Mouse (Mus musculus) liver, embryonic 15.5 days (tissue): ENCODE results near the gene 1700001C19Rik. TPM values are rescaled to one million over a fixed set of nuclear protein-coding genes. Genes with fewer than 3 reads are reported as not detected.

ENCODE experiments used
- ATAC-seq: fragments of 200-750 bp; cut with Nextera tagmentation; 2 replicates; pipeline ENCODE4 v1.8.0; 2017; ENCODE audit warnings: moderate number of reproducible peaks, mild to moderate bottlenecking, moderate library complexity; ENCODE audit not compliant: insufficient read depth
- H3K27ac ChIP-seq: fragments of 300-500 bp; sonication (generic); replicated peaks from 2 replicates; pipeline ENCODE4 v1.5.1; 2015; ENCODE audit warnings: mild to moderate bottlenecking, inconsistent platforms
- H3K27me3 ChIP-seq: fragments of 300-500 bp; sonication (generic); 2 replicates; pipeline ENCODE4 v1.6.1; 2015; ENCODE audit warnings: mild to moderate bottlenecking, inconsistent platforms
- H3K36me3 ChIP-seq: fragments of 300-500 bp; sonication (generic); replicated peaks from 2 replicates; pipeline ENCODE4 v1.6.1; 2015; ENCODE audit warnings: moderate library complexity, mild to moderate bottlenecking, inconsistent platforms
- H3K4me1 ChIP-seq: fragments of 300-500 bp; sonication (generic); replicated peaks from 2 replicates; pipeline ENCODE4 v1.6.1; 2015; ENCODE audit warnings: inconsistent platforms
- H3K4me2 ChIP-seq: fragments of 300-500 bp; sonication (generic); 2 replicates; pipeline ENCODE4 v1.6.1; 2015; ENCODE audit warnings: moderate library complexity, mild to moderate bottlenecking, inconsistent platforms
- H3K4me3 ChIP-seq: fragments of 300-500 bp; sonication (generic); replicated peaks from 2 replicates; pipeline ENCODE4 v1.5.1; 2015; ENCODE audit warnings: mild to moderate bottlenecking, inconsistent platforms
- H3K9ac ChIP-seq: fragments of 300-500 bp; sonication (generic); 2 replicates; pipeline ENCODE4 v1.6.1; 2015; ENCODE audit warnings: moderate library complexity, mild to moderate bottlenecking, inconsistent platforms
- H3K9me3 ChIP-seq: fragments of 300-500 bp; sonication (generic); replicated peaks from 2 replicates; pipeline ENCODE4 v1.6.1; 2016; ENCODE audit warnings: inconsistent platforms
- WGBS: fragments of 180-500 bp; shearing (Covaris S2); methylation state at CpG from one replicate; pipeline ENCODE4 v1.1.7; 2015; ENCODE audit warnings: mixed read lengths; ENCODE audit not compliant: insufficient replicate concordance; 5-methylcytosine and 5-hydroxymethylcytosine counted together
- polyA plus RNA-seq: library from polyadenylated mRNA; unstranded; fragments of >200 nt; fragmentation: Nextera tagmentation; extraction: Ambion mirVana; gene quantifications from 2 replicates; pipeline ENCODE4 v1.2.1, GENCODE M21; 2015

1700001C19Rik gene
- polyA plus RNA-seq, 1 experiment from 2014 or later, result 1.7 TPM

GRCm38 (mm10) chr17:47399091-47399490 lies 38.1 kb downstream of the 1700001C19Rik start:
- 64% methylated on average over 8 of the region's 8 CpGs for WGBS
- peaks cover 39% of the 10 kb centered on the region for H3K27me3 ChIP-seq
- ATAC-seq, result no peak
- H3K9ac ChIP-seq, result no peak overlapping the region
- no peak overlapping the region for H3K4me2 ChIP-seq
- peaks cover 16% of the 10 kb centered on the region for H3K4me1 ChIP-seq
- no peak overlapping the region for H3K27ac ChIP-seq
- no peaks in the 10 kb centered on the region for H3K9me3 ChIP-seq
- no peak overlapping the region for H3K4me3 ChIP-seq
- H3K36me3 ChIP-seq, result no peaks in the 10 kb centered on the region

- Histone ChIP-seq H3K9me3 (no peaks in the 10 kb centered on the region), H3K4me2 (peak overlapping the region; percentile 71), H3K4me3 (peak overlapping the region; percentile 49), H3K36me3 (no peaks in the 10 kb centered on the region), H3K9ac (no peak overlapping the region), H3K4me1 (peaks cover 16% of the 10 kb centered on the region), H3K27ac (no peak overlapping the region), H3K27me3 (peaks cover 30% of the 10 kb centered on the region)
- ATAC-seq, result peak; percentile 83
- under 1% methylated on average over 20 of the region's 20 CpGs for WGBS
Observed at GRCm38 (mm10) chr17:47395376-47395913, 41.7 kb downstream of the 1700001C19Rik start.

GRCm38 (mm10) chr17:47394223-47394869 lies 42.8 kb downstream of the 1700001C19Rik start:
- H3K27me3 ChIP-seq, result peaks cover 21% of the 10 kb centered on the region
- no peak; the same call in 1 of the 2 replicates for ATAC-seq

GRCm38 (mm10) chr17:47386649-47387048 lies 50.5 kb downstream of the 1700001C19Rik start:
- no peak for ATAC-seq
- peaks cover 3% of the 10 kb centered on the region; the same call in 1 of the 2 replicates for H3K36me3 ChIP-seq
- WGBS, result 50% methylated on average over 4 of the region's 4 CpGs
- no peaks in the 10 kb centered on the region for H3K27me3 ChIP-seq
- H3K9me3 ChIP-seq, result no peaks in the 10 kb centered on the region
- H3K4me1 ChIP-seq, result no peaks in the 10 kb centered on the region
- no peak overlapping the region for H3K4me2 ChIP-seq
- H3K27ac ChIP-seq, result no peak overlapping the region
- H3K4me3 ChIP-seq, result no peak overlapping the region
- H3K9ac ChIP-seq, result no peak overlapping the region

More at GRCm38 (mm10) chr17:47394223-47394869, 42.8 kb downstream of the 1700001C19Rik start:
- WGBS, result 16% methylated on average over 24 of the region's 24 CpGs
- no peak overlapping the region for H3K27ac ChIP-seq
- H3K4me3 ChIP-seq, result peak overlapping the region; percentile 49
- H3K9me3 ChIP-seq, result no peaks in the 10 kb centered on the region
- no peak overlapping the region for H3K9ac ChIP-seq
- peaks cover 16% of the 10 kb centered on the region for H3K4me1 ChIP-seq
- no peaks in the 10 kb centered on the region for H3K36me3 ChIP-seq
- peak overlapping the region; percentile 71 for H3K4me2 ChIP-seq

GRCm38 (mm10) chr17:47385145-47385544 lies 52.0 kb downstream of the 1700001C19Rik start, which contains the start of gene Guca1b:
Guca1b (plus strand) TSS chr17:47385393.
- H3K9me3 ChIP-seq, result no peaks in the 10 kb centered on the region
- no peak for ATAC-seq
- no peak within 1 kb of the TSS for H3K9ac ChIP-seq
- H3K4me3 ChIP-seq, result no peak within 1 kb of the TSS
- H3K27ac ChIP-seq, result no peak within 1 kb of the TSS
- no peak within 1 kb of the TSS for H3K4me2 ChIP-seq
- peaks cover 10% of the 10 kb centered on the region; the same call in 1 of the 2 replicates for H3K36me3 ChIP-seq
- H3K4me1 ChIP-seq, result no peaks in the 10 kb centered on the region
- H3K27me3 ChIP-seq, result no peaks in the 10 kb centered on the region
- 49% methylated on average over 10 of the region's 10 CpGs for WGBS

- Histone ChIP-seq H3K4me1 (no peaks in the 10 kb centered on the region), H3K27me3 (no peaks in the 10 kb centered on the region), H3K9ac (no peak overlapping the region), H3K27ac (no peak overlapping the region), H3K4me2 (no peak overlapping the region), H3K36me3 (peaks cover 20% of the 10 kb centered on the region), H3K9me3 (no peaks in the 10 kb centered on the region), H3K4me3 (no peak overlapping the region)
- ATAC-seq, result no peak
- 77% methylated on average over 3 of the region's 3 CpGs for WGBS
Observed at GRCm38 (mm10) chr17:47384064-47384463, 53.1 kb downstream of the 1700001C19Rik start.

- H3K36me3 ChIP-seq, result peaks cover 27% of the 10 kb centered on the region
- H3K9me3 ChIP-seq, result no peaks in the 10 kb centered on the region
- no peak overlapping the region for H3K27ac ChIP-seq
- no peak overlapping the region for H3K4me3 ChIP-seq
- H3K4me2 ChIP-seq, result no peak overlapping the region
- H3K9ac ChIP-seq, result no peak overlapping the region
- no peak for ATAC-seq
- no peaks in the 10 kb centered on the region for H3K4me1 ChIP-seq
- WGBS, result 67% methylated on average over 4 of the region's 4 CpGs
- no peaks in the 10 kb centered on the region for H3K27me3 ChIP-seq
Observed at GRCm38 (mm10) chr17:47383266-47383665, 53.9 kb downstream of the 1700001C19Rik start.

GRCm38 (mm10) chr17:47381917-47382316 lies 55.3 kb downstream of the 1700001C19Rik start:
- ATAC-seq, result no peak
- Histone ChIP-seq H3K4me2 (no peak overlapping the region), H3K27ac (no peak overlapping the region), H3K9ac (no peak overlapping the region), H3K9me3 (no peaks in the 10 kb centered on the region), H3K4me1 (no peaks in the 10 kb centered on the region), H3K4me3 (no peak overlapping the region), H3K27me3 (no peaks in the 10 kb centered on the region), H3K36me3 (peaks cover 40% of the 10 kb centered on the region)
- WGBS, result 81% methylated on average over 11 of the region's 11 CpGs

GRCm38 (mm10) chr17:47378133-47378532 lies 59.0 kb downstream of the 1700001C19Rik start:
- whole genome bisulfite sequencing, result 83% methylated on average over 15 of the region's 15 CpGs
- Histone ChIP-seq H3K36me3 (peaks cover 77% of the 10 kb centered on the region), H3K27ac (no peak overlapping the region), H3K4me1 (no peaks in the 10 kb centered on the region), H3K27me3 (no peaks in the 10 kb centered on the region), H3K9ac (no peak overlapping the region), H3K4me2 (no peak overlapping the region), H3K4me3 (no peak overlapping the region), H3K9me3 (no peaks in the 10 kb centered on the region)
- ATAC-seq, result no peak

- Histone ChIP-seq H3K4me1 (no peaks in the 10 kb centered on the region), H3K9ac (no peak overlapping the region), H3K4me2 (no peak overlapping the region), H3K27me3 (no peaks in the 10 kb centered on the region), H3K9me3 (no peaks in the 10 kb centered on the region), H3K36me3 (peaks cover 84% of the 10 kb centered on the region), H3K27ac (no peak overlapping the region), H3K4me3 (no peak overlapping the region)
- 70% methylated on average over 6 of the region's 6 CpGs for WGBS
- ATAC-seq, result no peak
Observed at GRCm38 (mm10) chr17:47376779-47377280, 60.3 kb downstream of the 1700001C19Rik start.

- Histone ChIP-seq H3K27ac (no peak overlapping the region), H3K4me2 (no peak overlapping the region), H3K9me3 (no peaks in the 10 kb centered on the region), H3K4me3 (no peak overlapping the region), H3K9ac (no peak overlapping the region), H3K4me1 (peaks cover 26% of the 10 kb centered on the region), H3K27me3 (no peaks in the 10 kb centered on the region), H3K36me3 (peaks cover 65% of the 10 kb centered on the region)
- ATAC-seq, result no peak
- WGBS, result 76% methylated on average over 6 of the region's 6 CpGs
Observed at GRCm38 (mm10) chr17:47373991-47374390, 63.2 kb downstream of the 1700001C19Rik start.
